Mouse (Mus musculus) heart, postnatal 25 days (tissue): ENCODE measurements at regions not wholly inside any gene's neighbourhood (a gene's known extent, or its start where the extent isn't known, plus 50 kb on each side); places are given as distances from the start of the nearest gene placed in this dataset.

Experiments
- DNase-seq: peaks from one replicate; pipeline ENCODE4 v3.0.0; 2022; ENCODE audit warnings: low spot score
- intact Hi-C: fragments of 180-260 bp; cut with DNase I; formaldehyde crosslinking; loops from one replicate; pipeline ENCODE4 v1.15.1; 2025

GRCm38 (mm10) chr6:99995970-99996956 lies 270.1 kb upstream of the Prok2 start:
- intact Hi-C loops: no loop called here
- no peak for DNase-seq

- intact Hi-C loops: no loop called here
- no peak for DNase-seq
Measured at GRCm38 (mm10) chr6:99994026-99994425, 267.8 kb upstream of the Prok2 start.

GRCm38 (mm10) chr6:99991079-99991478 lies 264.9 kb upstream of the Prok2 start:
- intact Hi-C loops: no loop called here
- peak; percentile 55 for DNase-seq

GRCm38 (mm10) chr6:99990604-99991003 lies 264.4 kb upstream of the Prok2 start:
- intact Hi-C loops: no loop called here
- no peak for DNase-seq

- no peak for DNase-seq
- intact Hi-C loops: no loop called here
Measured at GRCm38 (mm10) chr6:99986449-99986848, 260.3 kb upstream of the Prok2 start.

- intact Hi-C loops: no loop called here
- no peak for DNase-seq
Measured at GRCm38 (mm10) chr6:99985322-99985721, 259.1 kb upstream of the Prok2 start.

- intact Hi-C loops: no loop called here
- DNase-seq: no peak
Measured at GRCm38 (mm10) chr6:99984856-99985224, 258.6 kb upstream of the Prok2 start.

- intact Hi-C loops: no loop called here
Measured at GRCm38 (mm10) chr6:99984057-99984855, 258.1 kb upstream of the Prok2 start.

GRCm38 (mm10) chr6:99979614-99980013 lies 253.4 kb upstream of the Prok2 start:
- intact Hi-C loops: no loop called here
- no peak for DNase-seq

More at GRCm38 (mm10) chr6:99984057-99984855, 258.1 kb upstream of the Prok2 start:
- DNase-seq: no peak

- intact Hi-C loops: no loop called here
Measured at GRCm38 (mm10) chr6:99978164-99978746, 252.1 kb upstream of the Prok2 start.

GRCm38 (mm10) chr6:99976144-99976543 lies 250.0 kb upstream of the Prok2 start:
- intact Hi-C loops: no loop called here
- no peak for DNase-seq

More at GRCm38 (mm10) chr6:99978164-99978746, 252.1 kb upstream of the Prok2 start:
- no peak for DNase-seq

GRCm38 (mm10) chr6:99975486-99975885 lies 249.3 kb upstream of the Prok2 start:
- no peak for DNase-seq
- intact Hi-C loops: no loop called here

GRCm38 (mm10) chr6:99974464-99974863 lies 248.3 kb upstream of the Prok2 start:
- DNase-seq: peak; percentile 9
- intact Hi-C loops: loop anchor here (5.0 kb wide), 3 partner anchors 67 to 153 kb away; no protein-coding TSS in a partner anchor

- intact Hi-C loops: loop anchor here (5.0 kb wide), 3 partner anchors 64 to 156 kb away; no protein-coding TSS in a partner anchor
Measured at GRCm38 (mm10) chr6:99971376-99971775, 245.2 kb upstream of the Prok2 start.

GRCm38 (mm10) chr6:99968889-99969288 lies 242.7 kb upstream of the Prok2 start:
- peak; percentile 18 for DNase-seq
- intact Hi-C loops: no loop called here

More at GRCm38 (mm10) chr6:99971376-99971775, 245.2 kb upstream of the Prok2 start:
- DNase-seq: peak; percentile 21

- intact Hi-C loops: no loop called here
- no peak for DNase-seq
Measured at GRCm38 (mm10) chr6:99967465-99967864, 241.3 kb upstream of the Prok2 start.

GRCm38 (mm10) chr6:99964540-99964939 lies 238.3 kb upstream of the Prok2 start:
- intact Hi-C loops: no loop called here
- no peak for DNase-seq

GRCm38 (mm10) chr6:99964007-99964406 lies 237.8 kb upstream of the Prok2 start:
- intact Hi-C loops: no loop called here
- no peak for DNase-seq

GRCm38 (mm10) chr6:99959371-99959770 lies 233.2 kb upstream of the Prok2 start:
- intact Hi-C loops: no loop called here
- DNase-seq: no peak
